Mouse (Mus musculus): Measurements from ENCODE around the gene Serpinb9f. TPM values are rescaled to one million over a fixed set of nuclear protein-coding genes. Genes with fewer than 3 reads are reported as not detected.
"Not testable (repeated sequence)": the region's sequence is repeated elsewhere in the genome, so short reads cannot be mapped to it uniquely, and the experiment has no call there.

Gene Serpinb9f
- not detected for total RNA-seq (2021)
- long read RNA-seq, experiment 1: 0 reads
- long read RNA-seq, experiment 2: 0 reads

- DNase-seq (ENCODE audit: extremely low spot score in 1 of 2, low spot score in 2 of 2); intact Hi-C loops (cut with DNase I); H3K27ac ChIP-seq; H3K4me3 ChIP-seq: not testable (repeated sequence)
These were observed at the start of gene Serpinb9f for GRCm38 (mm10) chr13:33323777-33324176. Gene Serpinb9f, plus strand, starts transcription at chr13:33324077.

DNA sequence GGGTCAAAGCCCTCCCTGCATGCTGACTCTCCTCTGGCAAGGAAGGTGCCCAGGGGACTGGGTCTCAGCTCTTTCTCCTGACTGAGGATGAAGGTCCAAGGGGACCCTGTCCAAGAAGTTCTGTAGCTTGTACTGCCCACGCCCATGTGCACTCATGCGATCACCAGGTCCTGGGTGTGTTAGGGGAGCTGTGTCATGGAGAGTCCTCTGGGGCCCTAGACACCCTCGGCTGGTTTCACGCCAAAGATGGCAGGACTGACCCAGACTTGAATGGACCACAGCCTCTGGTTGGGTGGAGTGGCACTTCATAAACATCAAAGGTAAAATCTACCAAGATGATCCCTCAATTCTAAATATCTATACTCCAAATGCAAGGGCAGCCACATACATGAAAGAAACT is 15.2 kb upstream of the Serpinb9f start:
- DNase-seq (ENCODE audit: extremely low spot score in 1 of 2, low spot score in 2 of 2); H3K4me3 ChIP-seq; H3K27ac ChIP-seq; intact Hi-C loops (cut with DNase I): not testable (repeated sequence)

GRCm38 (mm10) chr13:33356666-33357065 is 32.8 kb downstream of the Serpinb9f start:
- intact Hi-C loops (cut with DNase I); H3K27ac ChIP-seq; H3K4me3 ChIP-seq; DNase-seq (ENCODE audit: extremely low spot score in 1 of 2, low spot score in 2 of 2): not testable (repeated sequence)

Other genes with a start within 250 kb of the Serpinb9f start
- gene Serpinb1b, start 245.5 kb upstream of the Serpinb9f start, total RNA-seq (2021): 1 to 10 TPM in 1 of 2 experiments, under 1 TPM in 1; 0.86 to 1.2 TPM
- gene Serpinb9c, start 164.3 kb upstream of the Serpinb9f start, total RNA-seq (2021): not detected
- gene Serpinb9d, start 131.1 kb upstream of the Serpinb9f start, total RNA-seq (2021): not detected
- not detected for gene Serpinb9e, start 74.5 kb upstream of the Serpinb9f start, total RNA-seq (2021)
- gene Gm11397, start 71.7 kb downstream of the Serpinb9f start, total RNA-seq (2021): not detected
- gene Serpinb9g, start 160.7 kb downstream of the Serpinb9f start, total RNA-seq (2021): not detected

Data from left cerebral cortex, adult 2 months (tissue).